Mouse (Mus musculus): ENCODE data around the gene Rin1.
"Not testable (repeated sequence)": the region's sequence is repeated elsewhere in the genome, so short reads cannot be mapped to it uniquely, and the experiment has no call there.

Gene Rin1

DNA sequence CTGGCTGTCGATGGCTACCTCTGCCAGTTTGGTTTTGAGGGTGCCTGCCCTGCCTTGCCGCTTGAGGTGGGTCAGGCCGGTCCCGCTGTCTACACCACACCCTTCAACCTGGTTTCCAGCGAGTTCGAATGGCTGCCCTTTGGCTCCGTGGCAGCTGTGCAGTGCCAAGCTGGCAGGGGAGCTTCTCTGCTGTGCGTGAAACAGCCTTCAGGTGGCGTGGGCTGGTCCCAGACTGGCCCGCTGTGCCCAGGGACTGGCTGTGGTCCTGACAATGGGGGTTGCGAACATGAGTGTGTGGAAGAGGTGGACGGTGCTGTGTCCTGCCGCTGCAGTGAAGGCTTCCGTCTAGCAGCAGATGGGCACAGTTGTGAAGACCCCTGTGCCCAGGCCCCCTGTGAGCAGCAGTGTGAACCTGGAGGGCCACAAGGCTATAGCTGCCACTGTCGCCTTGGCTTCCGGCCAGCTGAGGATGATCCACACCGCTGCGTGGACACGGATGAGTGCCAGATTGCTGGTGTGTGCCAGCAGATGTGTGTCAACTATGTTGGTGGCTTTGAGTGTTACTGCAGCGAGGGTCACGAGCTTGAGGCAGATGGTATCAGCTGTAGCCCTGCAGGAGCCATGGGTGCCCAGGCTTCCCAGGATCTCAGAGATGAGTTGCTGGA, 18.4 kb downstream of the Rin1 start:
- in situ Hi-C loops (cut with MboI, MseI) = no loop called here

DNA sequence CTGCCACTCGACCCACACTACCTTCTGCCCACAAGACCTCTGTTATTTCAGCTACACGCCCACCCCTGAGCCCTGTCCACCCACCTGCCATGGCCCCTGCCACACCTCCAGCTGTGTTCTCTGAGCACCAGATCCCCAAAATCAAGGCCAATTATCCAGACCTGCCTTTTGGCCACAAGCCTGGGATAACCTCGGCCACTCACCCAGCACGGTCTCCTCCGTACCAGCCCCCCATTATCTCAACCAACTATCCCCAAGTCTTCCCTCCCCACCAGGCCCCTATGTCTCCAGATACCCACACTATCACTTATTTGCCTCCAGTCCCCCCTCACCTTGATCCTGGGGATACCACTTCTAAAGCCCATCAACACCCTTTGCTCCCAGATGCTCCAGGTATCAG, 19.2 kb downstream of the Rin1 start:
- in situ Hi-C loops (cut with MboI, MseI) = no loop called here

GRCm38 (mm10) chr19:5069978-5070377, 19.7 kb downstream of the Rin1 start:
- in situ Hi-C loops (cut with MboI, MseI) = no loop called here

DNA sequence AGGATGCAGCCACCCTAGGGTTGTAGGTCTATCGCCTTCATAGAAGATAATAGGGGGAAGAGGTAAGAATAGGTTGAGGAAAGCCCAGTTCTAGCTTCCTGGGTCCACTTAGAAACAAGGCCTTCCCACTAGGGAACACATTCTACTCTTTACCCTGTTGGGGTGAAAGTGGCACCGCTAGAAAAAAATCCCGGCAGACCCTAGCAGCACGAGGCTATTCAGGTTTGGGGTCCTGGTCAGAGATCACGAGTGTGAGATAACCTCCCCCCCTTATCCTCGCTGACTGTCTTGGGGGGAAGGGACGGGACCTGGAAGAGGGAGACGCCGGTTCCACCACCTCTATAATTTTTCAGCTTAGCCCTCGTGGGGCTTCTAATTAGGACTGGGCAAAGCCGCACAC, 20.8 kb downstream of the Rin1 start:
- in situ Hi-C loops (cut with MboI, MseI) = no loop called here

DNA sequence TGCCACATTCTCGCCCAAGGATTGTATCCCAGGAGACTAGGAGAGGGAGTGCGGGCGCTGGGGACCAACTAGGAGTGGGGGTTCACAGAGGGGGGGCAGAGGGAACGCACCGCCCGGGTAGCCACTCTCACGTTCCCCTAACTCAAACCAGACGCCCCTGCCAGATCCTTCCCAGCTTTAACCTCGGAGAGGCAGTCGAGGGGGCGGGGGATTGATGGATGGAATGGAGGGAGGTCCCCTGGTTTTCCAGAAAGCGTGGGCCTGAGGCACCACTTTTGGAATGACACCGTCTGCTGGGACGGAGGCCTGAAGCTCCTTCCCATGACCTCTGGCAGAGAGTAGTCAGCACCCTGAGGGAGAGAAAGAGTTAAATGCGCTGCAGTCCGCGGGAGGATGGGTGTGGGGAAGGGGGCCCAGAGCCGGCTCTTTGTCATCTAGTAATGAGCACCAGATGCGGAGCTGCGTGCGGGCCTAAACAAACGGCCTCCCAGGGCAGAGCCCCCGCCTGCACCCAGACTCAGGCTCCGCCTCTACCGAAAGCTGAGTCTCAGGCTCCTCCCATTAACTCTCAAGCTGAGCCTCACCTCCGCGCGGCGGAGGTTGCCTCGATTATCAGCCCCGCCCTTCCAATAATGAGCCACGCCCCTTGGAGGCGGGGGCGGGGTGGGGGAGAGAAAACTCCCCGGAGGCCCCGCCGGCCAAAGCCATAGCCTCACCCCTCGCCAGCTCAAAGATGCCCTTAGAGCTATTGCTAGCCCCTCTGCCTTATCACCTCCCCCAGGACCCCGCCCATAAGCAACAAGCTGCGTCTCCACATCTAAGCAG, 21.5 kb downstream of the Rin1 start:
- in situ Hi-C loops (cut with MboI, MseI) = no loop called here

DNA sequence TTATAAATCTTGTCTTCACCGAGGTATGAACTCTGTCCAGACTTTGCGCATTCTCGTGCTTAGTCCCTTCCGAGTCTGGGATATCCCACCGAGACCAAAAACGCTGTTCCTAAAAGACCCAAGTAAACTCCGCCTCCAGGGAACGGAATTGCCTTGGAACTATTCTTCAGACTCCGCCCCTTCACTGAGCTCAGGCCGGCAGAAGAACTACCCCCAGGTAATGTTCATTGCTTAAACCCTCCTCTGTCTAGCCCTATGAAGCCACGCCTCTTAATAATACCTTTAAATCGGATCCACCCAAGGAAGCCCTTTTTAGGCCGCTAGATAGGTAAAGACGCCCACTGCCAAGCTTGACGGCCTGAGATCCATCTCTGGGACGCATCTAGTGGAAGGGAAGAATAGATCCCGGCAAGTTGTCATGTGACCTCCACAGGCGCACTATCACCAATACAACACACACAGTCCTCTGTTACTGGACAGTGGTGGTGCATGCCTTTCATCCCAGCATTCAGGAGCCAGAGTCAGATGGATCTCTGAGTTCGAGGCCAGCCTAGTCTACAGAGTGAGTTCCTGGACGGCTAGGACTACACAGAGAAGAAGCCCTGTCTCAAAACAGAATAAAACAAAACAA, 22.2 kb downstream of the Rin1 start:
- in situ Hi-C loops (cut with MboI, MseI) = no loop called here

DNA sequence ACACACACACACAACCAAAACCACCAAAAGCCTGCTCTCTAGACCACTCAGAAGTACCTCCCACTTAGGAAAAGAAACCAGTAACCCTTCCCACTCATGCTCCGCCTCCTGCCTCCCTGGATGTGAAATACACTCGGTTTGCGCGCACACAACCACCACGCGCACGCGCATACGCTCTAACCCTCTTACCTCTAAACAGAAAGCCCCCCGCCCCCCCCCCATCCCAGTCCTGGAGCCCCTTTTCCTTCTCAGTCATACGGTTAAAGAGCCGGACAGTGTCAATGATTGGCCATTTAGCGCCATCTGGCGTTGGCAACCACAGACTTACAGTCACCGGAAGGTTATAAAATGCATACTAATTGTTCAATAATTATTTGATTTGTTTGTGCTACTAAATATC, 22.7 kb downstream of the Rin1 start:
- in situ Hi-C loops (cut with MboI, MseI) = no loop called here

- in situ Hi-C loops (cut with MboI, MseI) = no loop called here
Observed at GRCm38 (mm10) chr19:5073518-5073917, 23.2 kb downstream of the Rin1 start.

GRCm38 (mm10) chr19:5079279-5079678, 29.0 kb downstream of the Rin1 start:
- in situ Hi-C loops (cut with MboI, MseI) = loop anchor here (5.0 kb wide), 1 partner anchor 52 kb away; no protein-coding TSS in a partner anchor

DNA sequence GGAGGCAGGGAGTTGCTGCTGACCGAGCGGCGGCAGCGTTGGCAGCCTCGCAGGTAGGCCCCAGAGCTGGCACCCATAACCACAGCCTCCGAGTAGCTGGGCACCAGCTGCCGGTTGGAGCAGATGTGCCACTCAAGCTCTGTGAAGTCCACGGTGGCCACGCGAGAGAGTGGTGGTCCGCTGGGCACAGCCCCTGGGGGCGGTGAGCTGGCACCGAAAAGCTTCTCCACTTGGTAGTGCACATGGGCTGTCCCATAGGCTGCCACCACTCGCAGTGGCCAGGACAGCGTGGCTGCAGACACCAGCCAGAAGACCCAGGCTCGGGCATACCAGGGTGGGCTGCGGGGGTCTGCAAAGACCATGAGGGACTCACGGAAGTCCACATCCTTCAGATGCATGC, 31.7 kb downstream of the Rin1 start:
- in situ Hi-C loops (cut with MboI, MseI) = no loop called here

GRCm38 (mm10) chr19:5082596-5082995, 32.3 kb downstream of the Rin1 start:
- in situ Hi-C loops (cut with MboI, MseI) = no loop called here

DNA sequence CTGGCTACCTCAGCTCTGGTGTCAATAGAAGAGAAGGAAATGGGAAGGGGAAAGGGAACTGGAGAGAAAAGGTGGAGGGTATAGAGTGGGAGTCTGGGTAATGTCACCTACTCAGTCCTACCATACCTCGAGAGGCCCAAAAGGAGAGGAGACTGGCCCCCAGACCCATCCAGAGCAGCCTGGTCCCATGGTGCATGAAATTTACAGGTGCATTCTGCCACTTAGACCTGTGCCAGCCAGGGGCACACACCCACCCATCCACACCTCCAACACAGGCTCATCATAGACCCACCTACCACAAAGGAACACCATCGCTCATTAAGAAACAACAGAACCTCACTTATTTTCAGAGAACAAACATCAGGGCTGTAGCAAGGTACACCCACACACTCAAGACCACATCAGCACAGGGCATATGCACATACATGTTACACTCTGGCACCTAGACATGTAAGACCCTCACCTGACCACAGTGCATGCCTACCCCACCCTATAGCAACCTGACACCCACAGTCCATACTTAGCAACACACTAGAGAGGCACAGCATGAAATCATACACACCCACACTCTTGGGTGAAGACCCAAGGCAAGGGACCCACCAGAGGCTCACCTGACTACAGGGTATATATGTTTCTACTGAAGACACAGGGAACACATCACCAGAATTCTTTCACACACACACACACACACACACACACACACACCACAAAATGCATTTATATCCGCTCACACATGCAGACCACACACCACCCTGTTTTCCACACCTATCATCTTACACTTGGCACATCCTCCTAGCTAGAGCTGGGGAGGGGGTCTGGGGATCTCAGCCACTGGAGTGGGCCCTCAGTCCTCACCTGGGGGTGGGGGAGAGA, 33.9 kb downstream of the Rin1 start:
- in situ Hi-C loops (cut with MboI, MseI) = no loop called here

DNA sequence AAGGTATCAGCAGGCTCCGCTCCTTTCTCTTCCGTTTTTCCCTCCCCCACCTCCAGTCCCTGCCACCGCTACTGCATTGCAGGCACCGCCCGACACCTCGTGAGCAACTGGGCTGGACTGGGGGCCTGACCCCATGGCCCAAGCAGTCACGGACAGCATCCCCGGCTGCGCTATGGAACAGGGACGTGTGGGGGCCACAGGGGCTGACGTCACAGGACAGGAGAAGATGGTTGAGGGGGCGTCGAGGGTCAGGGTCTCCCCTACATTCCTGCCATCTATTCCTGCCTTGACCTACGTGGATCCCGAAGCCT, 34.5 kb downstream of the Rin1 start:
- in situ Hi-C loops (cut with MboI, MseI) = no loop called here

GRCm38 (mm10) chr19:5085145-5085863, 35.0 kb downstream of the Rin1 start, which contains the start of gene Tmem151a:
TSS of gene Tmem151a (minus strand) at chr19:5085531.
- in situ Hi-C loops (cut with MboI, MseI) = no loop called here

DNA sequence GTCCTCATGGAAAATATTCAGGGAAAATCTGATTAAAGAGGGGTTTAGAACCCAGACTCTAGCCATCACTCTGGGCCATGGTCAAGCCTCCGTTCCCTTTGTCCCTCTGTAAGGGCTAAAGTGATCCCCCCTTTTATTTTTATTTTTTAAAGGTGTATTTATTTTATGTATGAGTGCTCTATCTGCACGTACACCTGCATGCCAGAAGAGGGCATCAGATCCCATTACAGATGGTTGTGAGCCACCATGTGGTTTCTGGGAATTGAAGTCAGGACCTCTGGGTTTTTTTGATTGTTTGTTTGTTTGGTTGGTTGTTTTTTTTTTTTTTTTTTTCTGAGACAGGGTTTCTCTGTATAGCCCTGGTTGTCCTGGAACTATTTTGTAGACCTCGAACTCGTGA, 36.3 kb downstream of the Rin1 start:
- in situ Hi-C loops (cut with MboI, MseI) = not testable (repeated sequence)

GRCm38 (mm10) chr19:5087884-5088728, 37.8 kb downstream of the Rin1 start, which contains the start of gene Yif1a:
TSS of gene Yif1a (plus strand) at chr19:5088538.
- in situ Hi-C loops (cut with MboI, MseI) = no loop called here

DNA sequence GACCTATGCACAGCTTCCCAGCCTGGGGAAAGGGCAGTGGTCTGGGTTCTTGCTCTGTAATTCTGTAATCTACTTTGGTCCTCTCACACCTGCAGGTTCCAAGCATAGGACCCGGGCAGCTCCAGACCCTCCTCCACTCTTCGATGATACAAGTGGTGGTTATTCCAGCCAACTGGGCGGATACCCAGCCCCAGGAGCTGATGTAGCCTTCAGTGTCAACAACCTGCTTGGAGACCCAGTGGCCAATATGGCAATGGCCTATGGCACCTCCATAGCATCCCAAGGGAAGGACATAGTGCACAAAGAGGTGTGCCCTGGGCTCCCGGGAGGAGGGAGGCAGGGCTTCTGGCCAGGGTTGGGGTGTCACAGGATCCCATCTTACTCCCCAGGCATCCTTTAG, 39.0 kb downstream of the Rin1 start:
- in situ Hi-C loops (cut with MboI, MseI) = no loop called here

DNA sequence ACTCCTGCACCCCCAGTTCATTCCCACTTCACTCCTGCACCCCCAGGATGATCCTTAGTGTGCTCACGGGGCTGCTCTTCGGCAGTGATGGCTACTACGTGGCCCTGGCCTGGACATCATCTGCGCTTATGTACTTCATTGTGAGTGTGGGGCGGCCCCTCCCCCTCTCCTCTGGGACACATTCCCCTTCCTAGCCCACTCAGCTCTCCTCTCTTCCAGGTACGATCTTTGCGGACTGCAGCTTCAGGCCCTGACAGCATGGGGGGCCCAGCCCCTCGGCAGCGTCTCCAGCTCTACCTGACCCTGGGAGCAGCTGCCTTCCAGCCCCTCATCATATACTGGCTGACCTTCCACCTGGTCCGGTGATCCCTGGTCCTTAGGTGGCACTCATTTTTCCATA, 41.8 kb downstream of the Rin1 start:
- in situ Hi-C loops (cut with MboI, MseI) = loop anchor here (10.0 kb wide), 2 partner anchors 47 to 277 kb away; partner anchors contain the start of genes Brms1, Gm21992 and Rbm14

DNA sequence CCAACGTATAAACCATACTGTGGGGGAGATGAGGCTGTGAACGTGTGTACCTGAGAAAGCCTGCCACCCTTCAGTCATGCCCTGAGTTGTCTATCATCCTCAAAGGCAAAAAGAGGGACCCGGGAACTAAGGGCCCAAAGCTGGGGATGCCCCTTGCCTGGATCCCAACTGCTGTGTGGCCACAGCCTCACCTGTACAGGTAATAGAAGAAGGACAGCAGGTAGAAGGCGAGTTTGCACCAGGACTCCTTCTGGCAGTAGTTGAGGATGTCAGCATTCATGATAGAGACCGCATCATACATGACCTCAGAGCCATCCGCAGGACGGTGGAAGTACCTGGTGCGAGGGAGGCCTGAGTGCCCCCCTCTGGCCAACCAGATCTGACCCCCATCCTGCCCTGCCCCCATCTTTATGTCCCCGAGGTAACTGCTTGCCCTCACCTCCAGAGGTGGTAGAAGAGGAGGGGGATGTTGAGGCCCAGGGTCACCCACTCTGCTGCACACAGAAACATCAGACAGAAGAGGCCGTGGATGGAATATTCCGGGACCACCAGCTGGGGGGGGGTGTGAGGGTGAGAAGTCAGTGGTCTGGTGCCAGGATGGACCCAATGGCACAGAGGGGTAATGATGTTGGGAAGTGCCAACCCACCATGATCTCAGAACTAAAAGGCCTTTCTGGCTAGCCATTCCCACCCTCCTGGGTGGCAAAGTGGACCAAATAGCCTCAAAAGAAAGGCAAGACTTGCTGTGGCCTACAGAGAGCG, 43.4 kb downstream of the Rin1 start:
- in situ Hi-C loops (cut with MboI, MseI) = loop anchor here (10.0 kb wide), 2 partner anchors 49 to 279 kb away; partner anchors contain the start of genes Brms1, Gm21992 and Rbm14

Measured in regulatory T cell (primary cell).